Mouse (Mus musculus): ENCODE measurements around the gene Abcb1a. TPM values are rescaled to one million over a fixed set of nuclear protein-coding genes. Genes with fewer than 3 reads are reported as not detected.
A peak's percentile ranks its signal among the peaks of the same experiment; 100 is the strongest.

Gene Abcb1a
- 0.18 TPM in 1 of 2 replicates, not detected in the other for polyA plus RNA-seq (2016; fragmentation: Nextera tagmentation; extraction: Ambion mirVana)

GRCm38 (mm10) chr5:8659911-8660737, at the start of gene Abcb1a:
Gene Abcb1a, plus strand, starts transcription at chr5:8660077.
- peak; percentile 54 for DNase-seq (ENCODE audit: low spot score)
- Histone ChIP-seq H3K4me3 (peak within 1 kb of the TSS; percentile 56), H3K36me3 (no peaks in the 10 kb centered on the region), H3K27ac (0 out of 2 replicates have a peak within 1 kb of the TSS, but pooled peaks have one; percentile 4), H3K4me1 (peaks cover 11% of the 10 kb centered on the region), H3K27me3 (ENCODE audit: low read depth, poor library complexity, severe bottlenecking) (no peaks in the 10 kb centered on the region), H3K9me3 (replicated peaks) (no peaks in the 10 kb centered on the region)
- 6% methylated on average over 37 of the region's 37 CpGs for WGBS

GRCm38 (mm10) chr5:8622071-8622595, 37.7 kb upstream of the Abcb1a start:
- H3K36me3 ChIP-seq, result no peaks in the 10 kb centered on the region
- peak overlapping the region; percentile 88 for H3K4me3 ChIP-seq
- H3K4me1 ChIP-seq, result peaks cover 11% of the 10 kb centered on the region
- H3K27ac ChIP-seq, result peak overlapping the region; percentile 79
- WGBS, result under 1% methylated on average over 40 of the region's 49 CpGs
- H3K27me3 ChIP-seq (ENCODE audit: low read depth, poor library complexity, severe bottlenecking), result peaks cover 15% of the 10 kb centered on the region
- DNase-seq (ENCODE audit: low spot score), result peak; percentile 71
- H3K9me3 ChIP-seq (replicated peaks), result no peaks in the 10 kb centered on the region

GRCm38 (mm10) chr5:8622596-8623231, 37.2 kb upstream of the Abcb1a start, which contains the start of gene Rundc3b:
Gene Rundc3b, minus strand, starts transcription at chr5:8622952.
- H3K9me3 ChIP-seq (replicated peaks), result no peaks in the 10 kb centered on the region
- no peaks in the 10 kb centered on the region for H3K36me3 ChIP-seq
- peak within 1 kb of the TSS; percentile 79 for H3K27ac ChIP-seq
- DNase-seq (ENCODE audit: low spot score), result peak; percentile 90
- H3K27me3 ChIP-seq (ENCODE audit: low read depth, poor library complexity, severe bottlenecking), result peaks cover 15% of the 10 kb centered on the region
- under 1% methylated on average over 74 of the region's 74 CpGs for WGBS
- H3K4me3 ChIP-seq, result peak within 1 kb of the TSS; percentile 88
- H3K4me1 ChIP-seq, result peaks cover 11% of the 10 kb centered on the region

- Histone ChIP-seq H3K36me3 (no peaks in the 10 kb centered on the region), H3K4me3 (no peak overlapping the region), H3K27me3 (ENCODE audit: low read depth, poor library complexity, severe bottlenecking) (no peaks in the 10 kb centered on the region), H3K9me3 (replicated peaks) (no peaks in the 10 kb centered on the region), H3K27ac (no peak overlapping the region), H3K4me1 (no peaks in the 10 kb centered on the region)
- no peak for DNase-seq (ENCODE audit: low spot score)
- 85% methylated on average over 3 of the region's 3 CpGs for WGBS
Measured at GRCm38 (mm10) chr5:8632901-8633300, 27.0 kb upstream of the Abcb1a start.

- no peaks in the 10 kb centered on the region for H3K36me3 ChIP-seq
- H3K4me1 ChIP-seq, result no peaks in the 10 kb centered on the region
- no peak overlapping the region for H3K4me3 ChIP-seq
- H3K9me3 ChIP-seq (replicated peaks), result no peaks in the 10 kb centered on the region
- H3K27ac ChIP-seq, result no peak overlapping the region
- no peak for DNase-seq (ENCODE audit: low spot score)
- H3K27me3 ChIP-seq (ENCODE audit: low read depth, poor library complexity, severe bottlenecking), result no peaks in the 10 kb centered on the region
Measured at GRCm38 (mm10) chr5:8634489-8634975, 25.3 kb upstream of the Abcb1a start.

GRCm38 (mm10) chr5:8648300-8648699, 11.6 kb upstream of the Abcb1a start:
- DNase-seq (ENCODE audit: low spot score), result no peak
- H3K4me3 ChIP-seq, result no peak overlapping the region
- H3K27ac ChIP-seq, result no peak overlapping the region
- no peaks in the 10 kb centered on the region for H3K27me3 ChIP-seq (ENCODE audit: low read depth, poor library complexity, severe bottlenecking)
- no peaks in the 10 kb centered on the region for H3K36me3 ChIP-seq
- no peaks in the 10 kb centered on the region for H3K9me3 ChIP-seq (replicated peaks)
- no peaks in the 10 kb centered on the region for H3K4me1 ChIP-seq
- 89% methylated on average over 4 of the region's 4 CpGs for WGBS

GRCm38 (mm10) chr5:8648774-8649173, 11.1 kb upstream of the Abcb1a start:
- Histone ChIP-seq H3K9me3 (replicated peaks) (no peaks in the 10 kb centered on the region), H3K4me3 (no peak overlapping the region), H3K36me3 (no peaks in the 10 kb centered on the region), H3K4me1 (no peaks in the 10 kb centered on the region), H3K27me3 (ENCODE audit: low read depth, poor library complexity, severe bottlenecking) (no peaks in the 10 kb centered on the region), H3K27ac (no peak overlapping the region)
- DNase-seq (ENCODE audit: low spot score), result no peak

GRCm38 (mm10) chr5:8652085-8652484, 7.8 kb upstream of the Abcb1a start:
- no peak for DNase-seq (ENCODE audit: low spot score)
- no peak overlapping the region for H3K4me3 ChIP-seq
- 87% methylated on average over 2 of the region's 2 CpGs for WGBS
- H3K4me1 ChIP-seq, result no peaks in the 10 kb centered on the region
- no peaks in the 10 kb centered on the region for H3K9me3 ChIP-seq (replicated peaks)
- no peaks in the 10 kb centered on the region for H3K27me3 ChIP-seq (ENCODE audit: low read depth, poor library complexity, severe bottlenecking)
- H3K27ac ChIP-seq, result no peak overlapping the region
- H3K36me3 ChIP-seq, result no peaks in the 10 kb centered on the region

- no peak overlapping the region for H3K27ac ChIP-seq
- no peaks in the 10 kb centered on the region for H3K36me3 ChIP-seq
- H3K4me1 ChIP-seq, result peaks cover 11% of the 10 kb centered on the region
- H3K4me3 ChIP-seq, result peak overlapping the region; percentile 56
- no peak for DNase-seq (ENCODE audit: low spot score)
- H3K27me3 ChIP-seq (ENCODE audit: low read depth, poor library complexity, severe bottlenecking), result no peaks in the 10 kb centered on the region
- H3K9me3 ChIP-seq (replicated peaks), result no peaks in the 10 kb centered on the region
- WGBS, result 63% methylated on average over 10 of the region's 10 CpGs
Measured at GRCm38 (mm10) chr5:8660738-8661151, 868 bp downstream of the Abcb1a start.

GRCm38 (mm10) chr5:8664678-8665077, 4.8 kb downstream of the Abcb1a start:
- Histone ChIP-seq H3K9me3 (replicated peaks) (no peaks in the 10 kb centered on the region), H3K27me3 (ENCODE audit: low read depth, poor library complexity, severe bottlenecking) (no peaks in the 10 kb centered on the region), H3K4me3 (no peak overlapping the region), H3K4me1 (peaks cover 11% of the 10 kb centered on the region), H3K36me3 (no peaks in the 10 kb centered on the region), H3K27ac (no peak overlapping the region)
- no peak for DNase-seq (ENCODE audit: low spot score)
- 76% methylated on average over 3 of the region's 3 CpGs for WGBS

- H3K27ac ChIP-seq, result no peak overlapping the region
- H3K9me3 ChIP-seq (replicated peaks), result no peaks in the 10 kb centered on the region
- H3K4me1 ChIP-seq, result no peaks in the 10 kb centered on the region
- no peak overlapping the region for H3K4me3 ChIP-seq
- no peaks in the 10 kb centered on the region for H3K36me3 ChIP-seq
- 86% methylated on average over 9 of the region's 9 CpGs for WGBS
- no peak for DNase-seq (ENCODE audit: low spot score)
- H3K27me3 ChIP-seq (ENCODE audit: low read depth, poor library complexity, severe bottlenecking), result no peaks in the 10 kb centered on the region
Measured at GRCm38 (mm10) chr5:8667758-8668474, 8.0 kb downstream of the Abcb1a start.

GRCm38 (mm10) chr5:8669606-8670005, 9.7 kb downstream of the Abcb1a start:
- no peak overlapping the region for H3K27ac ChIP-seq
- 95% methylated on average over 1 of the region's 1 CpGs for WGBS
- no peaks in the 10 kb centered on the region for H3K9me3 ChIP-seq (replicated peaks)
- H3K4me1 ChIP-seq, result no peaks in the 10 kb centered on the region
- no peak overlapping the region for H3K4me3 ChIP-seq
- H3K36me3 ChIP-seq, result no peaks in the 10 kb centered on the region
- DNase-seq (ENCODE audit: low spot score), result no peak
- H3K27me3 ChIP-seq (ENCODE audit: low read depth, poor library complexity, severe bottlenecking), result no peaks in the 10 kb centered on the region

All from limb, embryonic 10.5 days (tissue).